ENCODE assay signal across 20 mouse cellular contexts in genomic region chr15:62145643-62146285, GRCm38 (mm10).
"Had no signal": no experiment of that assay in that cellular context is flagged by ENCODE, and none has a peak within 500 bp of the region (broad histone marks: within the 10 kb centered on the region; RNA-seq: fewer than 3 reads in every experiment).

No protein-coding gene starts in this region.

- ATAC-seq: liver, postnatal 0 days; lung, postnatal 0 days; midbrain, embryonic 15.5 days had no signal

- H3K4me2 ChIP-seq: kidney, embryonic 15.5 days; limb, embryonic 13.5 days; lung, embryonic 14.5 days; midbrain, embryonic 12.5 days; midbrain, embryonic 15.5 days; neural tube, embryonic 13.5 days had no signal

- H3K36me3 ChIP-seq: kidney, embryonic 15.5 days; limb, embryonic 10.5 days; limb, embryonic 13.5 days; midbrain, embryonic 12.5 days; midbrain, embryonic 15.5 days; neural tube, embryonic 13.5 days had no signal

- H3K27ac ChIP-seq: kidney, embryonic 15.5 days; limb, embryonic 10.5 days; limb, embryonic 13.5 days; liver, embryonic 14.5 days; macrophage; midbrain, embryonic 12.5 days; midbrain, embryonic 15.5 days; neural tube, embryonic 13.5 days; stomach, postnatal 0 days had no signal

- H3K4me1 ChIP-seq: midbrain, embryonic 15.5 days had no signal

- H3K9me3 ChIP-seq: kidney, embryonic 15.5 days; limb, embryonic 10.5 days; limb, embryonic 13.5 days; midbrain, embryonic 12.5 days; midbrain, embryonic 15.5 days; neural tube, embryonic 13.5 days had no signal

- H3K4me3 ChIP-seq: kidney, embryonic 15.5 days; limb, embryonic 10.5 days; limb, embryonic 13.5 days; midbrain, embryonic 12.5 days; midbrain, embryonic 15.5 days; myocyte; neural tube, embryonic 13.5 days had no signal

- H3K9ac ChIP-seq: kidney, embryonic 15.5 days; limb, embryonic 13.5 days; liver, embryonic 14.5 days; liver, postnatal 0 days; lung, embryonic 14.5 days; midbrain, embryonic 12.5 days; midbrain, embryonic 15.5 days; neural tube, embryonic 13.5 days had no signal

- H3K27me3 ChIP-seq: kidney, embryonic 15.5 days; limb, embryonic 13.5 days; midbrain, embryonic 12.5 days; midbrain, embryonic 15.5 days; neural tube, embryonic 13.5 days had no signal

- DNase-seq: kidney, adult 8-10 months; kidney, postnatal 10 days; kidney, postnatal 36 days; layer of hippocampus, adult 9-11 months; liver; liver, postnatal 0 days; lung, embryonic 14.5 days; retina, postnatal 1 day; thymus, postnatal 36 days had no signal
